Mouse (Mus musculus) liver, embryonic 14.5 days (tissue): Measurements from ENCODE around the gene Mapkapk2.

Experiments
- CTCF ChIP-seq: IDR thresholded peaks from 2 replicates; pipeline ENCODE4 v1.5.1; 2016; ENCODE audit warnings: antibody characterized with exemption, low read depth, control low read depth
- EP300 ChIP-seq: IDR thresholded peaks from 2 replicates; pipeline ENCODE4 v1.6.1; 2016; ENCODE audit warnings: antibody characterized with exemption, low read depth

DNA sequence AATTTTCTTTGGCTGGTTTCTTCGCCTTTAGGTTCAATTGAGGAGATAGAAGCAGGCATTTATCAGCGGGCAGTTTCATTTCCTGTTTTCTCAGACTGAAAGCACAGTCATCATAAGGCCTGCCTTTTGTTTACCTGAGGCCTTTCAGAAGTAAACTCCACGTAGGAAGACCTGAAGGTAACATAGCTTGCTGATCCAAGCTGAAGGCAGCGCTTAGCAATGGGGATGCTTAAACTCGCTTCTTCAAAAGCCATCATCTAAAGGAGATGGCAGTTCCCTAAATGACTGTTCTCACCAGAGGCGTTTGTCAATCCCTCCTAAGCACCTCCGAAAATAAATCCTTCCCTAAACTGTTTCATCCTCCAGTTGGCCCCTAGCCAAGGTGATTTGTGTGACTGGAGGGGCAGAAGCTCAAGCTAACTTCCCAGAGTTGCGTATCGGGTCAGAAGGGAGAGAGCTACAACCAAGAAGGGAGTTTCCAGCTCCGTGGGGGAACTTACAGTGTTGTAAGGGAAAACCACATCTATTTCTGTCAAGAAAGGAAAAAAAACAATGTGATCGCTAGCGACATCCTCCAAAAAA, 13.0 kb upstream of the Mapkapk2 start:
- no peak for TF ChIP-seq EP300
- TF ChIP-seq CTCF, result no peak
